Mouse (Mus musculus) liver, embryonic 14.5 days (tissue): Measurements from ENCODE around the gene Rec8.

Source experiments
- CTCF ChIP-seq: IDR thresholded peaks from 2 replicates; pipeline ENCODE4 v1.5.1; 2016; ENCODE audit warnings: antibody characterized with exemption, low read depth, control low read depth
- EP300 ChIP-seq: IDR thresholded peaks from 2 replicates; pipeline ENCODE4 v1.6.1; 2016; ENCODE audit warnings: antibody characterized with exemption, low read depth

GRCm38 (mm10) chr14:55576376-55576775 lies 41.5 kb upstream of the Rec8 start:
- TF ChIP-seq CTCF, result no peak
- no peak for TF ChIP-seq EP300
